Mouse (Mus musculus) midbrain, embryonic 12.5 days (tissue): Measurements from ENCODE around the gene Kcnq1. TPM values are rescaled to one million over a fixed set of nuclear protein-coding genes. Genes with fewer than 3 reads are reported as not detected.

Experiments
- ATAC-seq: fragments of 200-750 bp; cut with Nextera tagmentation; 2 replicates; pipeline ENCODE4 v1.8.0; 2017; ENCODE audit warnings: low read depth, moderate TSS enrichment, moderate library complexity; ENCODE audit not compliant: low FRiP score
- H3K27ac ChIP-seq: fragments of 300-500 bp; sonication (generic); replicated peaks from 2 replicates; pipeline ENCODE4 v1.5.1; 2016; ENCODE audit warnings: mild to moderate bottlenecking
- H3K27me3 ChIP-seq: fragments of 300-500 bp; sonication (generic); 2 replicates; pipeline ENCODE4 v1.6.1; 2016; ENCODE audit warnings: mild to moderate bottlenecking
- H3K36me3 ChIP-seq: fragments of 300-500 bp; sonication (generic); 2 replicates; pipeline ENCODE4 v1.6.1; 2016
- H3K4me1 ChIP-seq: fragments of 300-500 bp; sonication (generic); 2 replicates; pipeline ENCODE4 v1.6.1; 2016
- H3K4me2 ChIP-seq: fragments of 300-500 bp; sonication (generic); replicated peaks from 2 replicates; pipeline ENCODE4 v1.6.1; 2016; ENCODE audit warnings: mild to moderate bottlenecking, moderate library complexity
- H3K4me3 ChIP-seq: fragments of 300-500 bp; sonication (generic); 2 replicates; pipeline ENCODE4 v1.5.1; 2016; ENCODE audit warnings: mild to moderate bottlenecking
- H3K9ac ChIP-seq: fragments of 300-500 bp; sonication (generic); replicated peaks from 2 replicates; pipeline ENCODE4 v1.6.1; 2016; ENCODE audit warnings: mild to moderate bottlenecking, moderate library complexity
- H3K9me3 ChIP-seq: fragments of 300-500 bp; sonication (generic); 2 replicates; pipeline ENCODE4 v1.6.1; 2016; ENCODE audit warnings: mild to moderate bottlenecking
- WGBS: fragments of 180-500 bp; shearing (Covaris S2); methylation state at CpG from one replicate; pipeline ENCODE4 v1.1.7; 2016; 5-methylcytosine and 5-hydroxymethylcytosine counted together
- polyA plus RNA-seq: library from polyadenylated mRNA; unstranded; fragments of >200 nt; fragmentation: Nextera tagmentation; extraction: Ambion mirVana; gene quantifications from 2 replicates; pipeline ENCODE4 v1.2.1, GENCODE M21; 2016

The Kcnq1 gene
- polyA plus RNA-seq, 1 experiment from 2014 or later, result 0.98 TPM

DNA sequence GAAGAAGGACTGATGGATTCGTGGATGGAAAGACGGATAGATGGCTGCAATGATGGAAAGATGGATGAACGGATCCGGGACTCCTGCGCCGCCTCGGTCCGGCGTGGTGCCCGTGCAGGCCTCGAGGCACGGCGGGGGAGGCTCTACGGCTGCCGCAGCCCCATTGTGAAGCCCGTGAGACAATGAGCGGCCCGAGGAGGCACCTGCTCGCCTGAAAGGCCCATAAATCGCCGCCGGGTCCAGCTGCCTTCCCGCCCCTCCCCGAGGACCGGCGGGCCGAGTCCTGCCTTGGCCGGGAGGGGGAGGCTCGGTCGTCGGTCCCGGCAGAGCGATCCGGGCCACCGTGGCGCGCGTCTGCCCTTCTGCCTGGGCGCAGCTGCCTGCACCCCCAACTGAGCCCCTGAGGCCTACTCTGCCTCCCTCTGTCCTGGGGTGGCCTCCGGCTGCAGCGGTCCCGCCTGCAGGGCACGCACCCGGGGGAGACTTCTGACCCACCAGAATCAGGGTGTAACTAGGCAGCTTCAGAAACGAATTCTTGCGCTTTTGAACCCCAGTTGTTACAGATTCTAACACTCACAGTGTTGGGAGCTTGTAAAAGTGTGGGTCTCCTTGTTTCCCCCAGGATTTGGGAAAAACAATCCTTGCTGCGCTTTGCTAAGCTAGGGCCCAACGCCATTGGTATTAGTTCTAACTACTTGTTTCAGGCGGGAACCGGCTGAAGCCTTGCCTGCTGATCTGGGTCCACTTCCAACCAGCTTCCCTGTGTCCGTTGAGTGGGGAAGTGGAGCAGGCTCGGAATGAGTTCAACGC lies 339.7 kb downstream of the Kcnq1 start:
- peak; percentile 69 for ATAC-seq
- 3% methylated on average over 52 of the region's 53 CpGs for WGBS
- Histone ChIP-seq H3K4me2 (peak overlapping the region; percentile 59), H3K27ac (peak overlapping the region; percentile 93), H3K9ac (peak overlapping the region; percentile 61), H3K27me3 (peaks cover 48% of the 10 kb centered on the region), H3K4me1 (peaks cover 48% of the 10 kb centered on the region), H3K4me3 (peak overlapping the region; percentile 37), H3K9me3 (no peaks in the 10 kb centered on the region), H3K36me3 (no peaks in the 10 kb centered on the region)

DNA sequence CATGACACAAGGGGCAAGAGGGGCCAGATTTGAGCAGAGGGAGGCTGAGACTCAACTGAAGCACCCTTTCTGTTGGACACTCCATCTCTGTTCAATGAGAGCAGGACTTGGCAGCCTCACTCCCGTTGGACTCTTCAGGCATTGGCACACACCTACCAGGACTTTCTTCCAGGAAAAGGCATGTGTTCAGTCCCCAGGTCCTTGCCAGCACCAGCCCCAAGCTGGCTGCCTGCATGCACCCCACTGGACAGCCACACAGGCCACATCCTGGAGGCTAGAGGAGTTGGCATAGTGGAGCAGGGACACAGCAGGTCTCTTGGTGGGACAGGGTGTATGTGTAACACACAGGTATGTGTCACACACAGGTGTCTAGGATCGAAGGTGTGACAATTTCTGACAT lies 341.0 kb downstream of the Kcnq1 start:
- Histone ChIP-seq H3K9ac (no peak overlapping the region), H3K36me3 (no peaks in the 10 kb centered on the region), H3K4me3 (no peak overlapping the region), H3K9me3 (no peaks in the 10 kb centered on the region), H3K4me2 (no peak overlapping the region), H3K27me3 (peaks cover 39% of the 10 kb centered on the region), H3K4me1 (peaks cover 48% of the 10 kb centered on the region), H3K27ac (no peak overlapping the region)
- WGBS, result 83% methylated on average over 2 of the region's 2 CpGs
- no peak for ATAC-seq

DNA sequence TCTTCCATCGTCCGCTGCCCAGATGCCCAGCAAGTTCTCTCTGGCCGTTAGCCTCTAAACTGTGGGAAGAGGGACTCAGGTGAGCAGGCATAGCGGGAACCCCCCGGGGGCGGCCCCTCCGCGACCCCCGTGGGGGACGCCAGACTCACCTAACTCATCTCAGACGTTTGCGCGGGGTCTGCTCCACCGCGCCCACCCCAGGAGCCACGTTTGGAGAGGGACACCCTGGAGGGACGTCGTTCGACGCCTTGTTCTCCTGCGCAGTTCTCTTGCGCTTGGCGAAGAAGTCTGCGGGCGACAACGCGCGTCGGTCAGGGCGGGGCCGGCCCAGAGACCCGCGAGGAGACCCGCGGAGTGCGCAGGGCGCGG lies 352.8 kb downstream of the Kcnq1 start:
- peaks cover 26% of the 10 kb centered on the region; the same call in 1 of the 2 replicates for H3K27me3 ChIP-seq

DNA sequence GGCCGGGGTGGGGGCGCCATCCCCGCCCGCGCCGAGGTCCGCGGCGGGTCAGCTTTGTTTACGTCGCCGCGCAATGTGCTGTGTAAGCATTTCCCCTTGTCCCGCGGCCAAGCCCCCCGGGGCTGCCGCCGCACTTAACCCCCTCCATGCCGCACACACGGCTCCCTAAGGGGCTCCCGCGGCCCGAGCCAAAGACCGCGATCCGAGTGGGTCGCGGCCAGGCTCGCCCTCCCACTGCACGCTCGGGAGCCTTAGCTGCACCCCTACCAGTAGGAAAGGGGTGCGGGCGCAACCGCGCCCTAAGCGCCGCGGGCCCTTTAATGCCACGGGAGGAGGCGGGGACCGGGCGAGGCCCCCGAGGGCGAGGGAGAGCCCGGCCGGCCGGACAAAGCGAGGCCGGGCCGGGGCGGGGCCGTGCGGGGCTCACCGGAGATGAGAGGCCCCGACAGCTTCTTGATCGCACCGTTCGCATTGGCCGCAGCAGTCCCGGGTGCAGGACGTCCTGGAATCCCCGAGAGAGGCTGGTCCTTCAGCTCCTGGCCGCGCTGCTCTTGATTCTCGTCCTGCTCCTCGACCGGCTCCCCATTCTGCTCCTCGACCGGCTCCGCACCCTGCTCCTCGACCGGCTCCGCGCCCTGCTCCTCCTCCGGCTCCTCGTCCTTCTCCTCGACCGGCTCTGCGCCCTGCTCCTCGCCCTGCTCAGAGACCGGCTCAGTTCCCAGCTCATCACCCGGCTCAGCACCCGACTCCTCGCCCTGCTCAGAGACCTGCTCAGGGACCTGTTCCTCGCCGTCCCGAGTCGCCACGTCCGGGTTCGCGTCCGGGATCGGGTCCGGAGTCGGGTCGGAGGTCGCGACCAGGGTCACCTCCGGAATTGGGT lies 353.4 kb downstream of the Kcnq1 start:
- H3K27me3 ChIP-seq, result peaks cover 30% of the 10 kb centered on the region
- ATAC-seq, result peak; percentile 11; the same call in 1 of the 2 replicates
- peaks cover 8% of the 10 kb centered on the region; the same call in 1 of the 2 replicates for H3K4me1 ChIP-seq

More for the DNA sequence above, 352.8 kb downstream of the Kcnq1 start:
- Histone ChIP-seq H3K9me3 (peaks cover 22% of the 10 kb centered on the region), H3K4me3 (peak overlapping the region; percentile 67), H3K9ac (peak overlapping the region; percentile 73), H3K36me3 (no peaks in the 10 kb centered on the region), H3K4me1 (0 out of 2 replicates have a peak, but pooled peaks cover 5% of the 10 kb centered on the region), H3K27ac (peak overlapping the region; percentile 83), H3K4me2 (peak overlapping the region; percentile 51)
- ATAC-seq, result peak; percentile 3; the same call in 1 of the 2 replicates
- 25% methylated on average over 38 of the region's 38 CpGs for WGBS

DNA sequence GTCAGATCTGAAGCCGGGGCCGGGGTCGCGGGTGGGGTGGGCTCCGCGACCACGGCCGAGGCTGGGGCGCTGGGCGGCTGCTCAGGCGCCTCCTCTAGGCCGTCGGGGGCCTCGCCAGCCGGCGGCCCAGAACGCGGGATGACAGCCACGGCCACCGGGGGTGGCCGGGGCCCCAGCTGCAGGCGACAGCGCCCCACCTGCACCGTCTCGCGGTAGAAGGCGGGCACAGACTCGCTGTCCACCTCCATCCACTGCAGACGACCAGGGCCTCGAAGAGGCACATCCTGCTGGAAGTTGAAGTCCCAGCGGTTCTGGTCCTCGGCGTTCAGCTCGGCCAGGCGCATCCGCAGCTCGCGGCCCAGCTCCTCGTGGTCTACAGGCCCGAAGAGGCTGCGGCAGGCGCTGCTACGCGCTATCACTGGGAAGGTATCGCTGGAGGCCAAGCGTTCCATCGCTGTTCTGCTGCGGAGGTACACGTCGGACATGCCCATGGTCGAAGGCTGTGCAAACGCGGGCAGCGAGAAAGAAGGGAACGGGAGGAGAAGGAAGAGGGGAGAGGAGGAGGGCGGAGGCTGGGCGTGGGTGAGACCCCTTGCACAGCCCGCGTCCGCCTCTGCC lies 354.2 kb downstream of the Kcnq1 start:
- peaks cover 14% of the 10 kb centered on the region; the same call in 1 of the 2 replicates for H3K4me1 ChIP-seq
- no peaks in the 10 kb centered on the region for H3K36me3 ChIP-seq
- ATAC-seq, result 0 out of 2 replicates have a peak, but pooled peaks have one; percentile 1
- H3K27ac ChIP-seq, result peak overlapping the region; percentile 83
- H3K4me2 ChIP-seq, result peak overlapping the region; percentile 51
- H3K27me3 ChIP-seq, result peaks cover 38% of the 10 kb centered on the region
- peak overlapping the region; percentile 67 for H3K4me3 ChIP-seq
- H3K9ac ChIP-seq, result peak overlapping the region; percentile 73
- H3K9me3 ChIP-seq, result peaks cover 22% of the 10 kb centered on the region
- 41% methylated on average over 42 of the region's 60 CpGs for WGBS

More for the DNA sequence above, 353.4 kb downstream of the Kcnq1 start:
- Histone ChIP-seq H3K27ac (peak overlapping the region; percentile 83), H3K4me2 (peak overlapping the region; percentile 51), H3K9ac (peak overlapping the region; percentile 73), H3K4me3 (peak overlapping the region; percentile 67), H3K36me3 (no peaks in the 10 kb centered on the region), H3K9me3 (peaks cover 22% of the 10 kb centered on the region)
- 33% methylated on average over 80 of the region's 100 CpGs for WGBS

DNA sequence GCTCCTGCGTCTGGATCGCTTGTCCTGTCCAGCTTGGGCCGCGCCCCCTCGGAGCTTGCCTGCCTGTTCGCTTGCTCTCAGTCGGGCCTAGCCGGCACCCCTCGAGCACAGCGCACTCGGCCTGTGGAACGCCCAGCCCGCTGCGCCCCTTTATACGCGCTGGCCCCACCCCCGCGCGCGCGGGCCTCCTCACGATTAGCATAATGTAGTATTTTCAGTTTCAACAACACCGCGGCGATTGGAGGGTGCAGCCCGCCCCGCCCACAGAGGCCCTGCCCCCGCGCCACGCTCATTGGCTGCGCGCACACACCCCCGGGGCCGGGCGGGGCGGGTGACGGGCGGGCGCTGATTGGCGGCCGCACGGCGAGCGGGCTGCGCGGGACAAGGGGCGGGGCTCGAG lies 354.7 kb downstream of the Kcnq1 start, which contains the start of gene Cdkn1c:
Gene Cdkn1c (minus strand): TSS at position 177 of the 400 bp plus-strand sequence.
- Histone ChIP-seq H3K36me3 (no peaks in the 10 kb centered on the region), H3K4me1 (peaks cover 14% of the 10 kb centered on the region; the same call in 1 of the 2 replicates), H3K4me3 (peak within 1 kb of the TSS; percentile 67), H3K9me3 (peaks cover 22% of the 10 kb centered on the region), H3K9ac (peak within 1 kb of the TSS; percentile 73), H3K27me3 (peaks cover 41% of the 10 kb centered on the region), H3K27ac (peak within 1 kb of the TSS; percentile 83), H3K4me2 (peak within 1 kb of the TSS; percentile 51)
- ATAC-seq, result peak; percentile 86
- WGBS, result 29% methylated on average over 48 of the region's 48 CpGs

DNA sequence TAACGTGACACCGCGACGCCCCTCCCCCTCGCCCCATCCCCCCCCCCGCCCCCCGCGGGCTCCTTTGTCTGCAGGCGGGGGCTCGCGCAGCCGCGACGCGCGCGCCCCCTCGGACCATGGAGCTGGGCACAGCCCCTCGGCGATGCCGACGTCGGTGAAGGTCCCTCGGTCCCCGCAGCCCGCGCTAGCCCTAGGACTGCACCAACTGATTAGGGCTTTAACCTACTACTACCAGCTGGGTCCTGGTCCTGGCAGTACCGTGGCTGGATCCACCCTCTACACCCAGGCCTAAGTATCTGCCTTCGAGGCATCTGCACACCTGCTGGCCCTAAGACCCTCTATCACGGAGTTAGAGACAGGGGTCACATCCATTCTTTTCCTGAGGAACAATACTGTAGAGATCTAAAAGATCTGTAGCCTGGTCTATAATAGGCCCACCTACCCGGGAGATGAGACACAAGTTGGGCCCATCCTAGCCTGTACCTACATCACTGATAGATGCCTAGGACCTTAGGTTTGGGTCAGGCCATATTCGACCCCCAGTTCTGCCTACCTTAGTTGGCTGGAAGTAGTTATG lies 355.2 kb downstream of the Kcnq1 start:
- Histone ChIP-seq H3K9me3 (peaks cover 22% of the 10 kb centered on the region), H3K4me3 (peak overlapping the region; percentile 23), H3K9ac (no peak overlapping the region), H3K27me3 (peaks cover 46% of the 10 kb centered on the region), H3K4me2 (peak overlapping the region; percentile 43), H3K36me3 (no peaks in the 10 kb centered on the region), H3K27ac (peak overlapping the region; percentile 72), H3K4me1 (peaks cover 15% of the 10 kb centered on the region; the same call in 1 of the 2 replicates)
- 38% methylated on average over 19 of the region's 32 CpGs for WGBS
- peak; percentile 52 for ATAC-seq

DNA sequence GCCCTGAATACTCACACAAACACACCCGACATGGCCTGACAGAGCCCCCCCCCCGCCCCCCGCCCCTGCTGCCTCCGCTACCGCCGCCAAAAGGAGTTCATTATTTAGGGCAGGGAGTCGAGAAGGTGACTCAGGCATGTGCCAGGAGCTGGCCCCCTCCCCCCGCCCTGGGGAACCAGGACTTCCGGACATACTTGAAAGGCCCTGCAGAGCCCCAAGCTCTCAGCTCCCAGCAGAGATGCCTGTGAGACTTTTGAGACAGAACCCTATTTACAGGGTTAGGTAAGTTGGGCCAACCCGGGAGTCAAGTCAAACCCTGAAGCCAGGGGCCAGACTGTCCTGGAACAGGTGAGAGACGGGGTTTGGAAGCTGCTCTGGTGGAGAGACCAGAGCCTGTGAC lies 355.8 kb downstream of the Kcnq1 start:
- Histone ChIP-seq H3K4me2 (peak overlapping the region; percentile 43; the same call in 1 of the 2 replicates), H3K27ac (peak overlapping the region; percentile 72), H3K4me1 (peaks cover 20% of the 10 kb centered on the region), H3K9me3 (peaks cover 22% of the 10 kb centered on the region), H3K9ac (no peak overlapping the region), H3K27me3 (peaks cover 48% of the 10 kb centered on the region), H3K36me3 (no peaks in the 10 kb centered on the region), H3K4me3 (0 out of 2 replicates have a peak overlapping the region, but pooled peaks have one; percentile 23)
- no peak for ATAC-seq
- WGBS, result 46% methylated on average over 11 of the region's 11 CpGs

DNA sequence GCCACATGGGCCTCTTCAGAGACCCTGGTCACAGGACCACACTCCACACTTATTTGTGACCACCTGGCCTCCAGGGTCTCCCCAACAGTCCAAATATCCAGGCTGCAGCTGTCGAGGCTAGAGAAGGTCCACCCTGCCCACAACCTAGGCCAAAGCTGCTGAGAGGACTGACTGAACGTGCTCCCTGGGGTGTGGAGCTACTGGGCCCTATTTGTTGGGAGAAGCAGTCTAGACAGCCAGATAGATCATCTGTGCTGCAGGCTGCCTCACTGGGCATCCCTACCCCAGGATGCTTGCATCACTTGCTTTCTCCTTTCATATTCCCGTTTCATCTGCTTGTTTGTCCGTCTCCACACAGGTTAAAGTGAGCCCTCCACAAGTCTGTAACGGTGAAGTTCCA lies 356.4 kb downstream of the Kcnq1 start:
- Histone ChIP-seq H3K27ac (peak overlapping the region; percentile 49; the same call in 1 of the 2 replicates), H3K4me2 (no peak overlapping the region), H3K9me3 (peaks cover 22% of the 10 kb centered on the region), H3K9ac (no peak overlapping the region), H3K27me3 (peaks cover 48% of the 10 kb centered on the region), H3K4me1 (peaks cover 26% of the 10 kb centered on the region), H3K4me3 (no peak overlapping the region), H3K36me3 (no peaks in the 10 kb centered on the region)
- ATAC-seq, result no peak
- 74% methylated on average over 5 of the region's 5 CpGs for WGBS

DNA sequence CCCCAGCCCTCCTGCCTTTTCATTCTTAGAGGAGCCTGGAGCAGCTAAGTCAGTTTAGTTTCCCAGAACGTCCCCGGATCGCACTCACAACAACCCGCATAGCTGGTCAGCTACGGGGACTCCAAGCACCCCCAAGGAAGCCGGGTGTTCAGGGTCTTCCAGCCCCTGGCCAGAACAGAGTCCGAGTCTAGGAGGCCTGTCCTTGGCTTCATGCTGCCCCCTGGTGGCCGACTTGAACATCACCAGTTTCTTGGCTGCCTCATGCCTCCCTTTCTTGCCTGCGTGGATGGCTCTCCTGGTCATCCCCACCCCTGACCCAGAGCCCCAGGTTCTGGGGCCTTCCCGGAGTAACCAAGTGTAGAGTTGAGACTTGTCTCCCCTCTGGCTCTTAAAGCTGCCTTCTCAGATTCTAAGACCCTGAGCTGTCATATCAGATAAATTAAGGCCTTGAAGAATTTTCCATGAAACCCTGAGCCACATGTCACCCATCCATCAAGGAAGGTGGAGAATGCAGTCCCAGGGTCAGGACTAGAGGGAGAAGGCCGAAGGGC lies 357.8 kb downstream of the Kcnq1 start:
- ATAC-seq, result no peak
- 40% methylated on average over 11 of the region's 11 CpGs for WGBS
- H3K4me1 ChIP-seq, result peaks cover 35% of the 10 kb centered on the region
- H3K36me3 ChIP-seq, result no peaks in the 10 kb centered on the region
- no peak overlapping the region for H3K27ac ChIP-seq
- H3K9ac ChIP-seq, result no peak overlapping the region
- H3K9me3 ChIP-seq, result peaks cover 22% of the 10 kb centered on the region
- no peak overlapping the region for H3K4me3 ChIP-seq
- H3K4me2 ChIP-seq, result no peak overlapping the region
- peaks cover 53% of the 10 kb centered on the region for H3K27me3 ChIP-seq
